Mouse (Mus musculus): ENCODE measurements around the gene Epor.

- TF ChIP-seq POLR2A (IDR thresholded peaks at IDR 0.05; ENCODE audit: borderline replicate concordance, control insufficient read depth, low read depth, low read length) = no peak
- no peak for TF ChIP-seq CTCF (IDR thresholded peaks at IDR 0.05; ENCODE audit: control insufficient read depth, insufficient read depth, low read length)
Measured at GRCm38 (mm10) chr9:21932445-21933137, 30.7 kb downstream of the Epor start.
